Mouse (Mus musculus): ENCODE measurements around the gene Acsl4.

Gene Acsl4

GRCm38 (mm10) chrX:142363882-142364281, 26.5 kb downstream of the Acsl4 start:
- no peak for DNase-seq (ENCODE audit: extremely low read depth, insufficient read length, low spot score)

GRCm38 (mm10) chrX:142359031-142359430, 31.3 kb downstream of the Acsl4 start:
- no peak for DNase-seq (ENCODE audit: extremely low read depth, insufficient read length, low spot score)

GRCm38 (mm10) chrX:142358427-142358826, 31.9 kb downstream of the Acsl4 start:
- no peak for DNase-seq (ENCODE audit: extremely low read depth, insufficient read length, low spot score)

GRCm38 (mm10) chrX:142336207-142336606, 54.1 kb downstream of the Acsl4 start:
- DNase-seq (ENCODE audit: extremely low read depth, insufficient read length, low spot score), result no peak

GRCm38 (mm10) chrX:142335502-142335901, 54.8 kb downstream of the Acsl4 start:
- DNase-seq (ENCODE audit: extremely low read depth, insufficient read length, low spot score), result no peak

GRCm38 (mm10) chrX:142325760-142326159, 64.6 kb downstream of the Acsl4 start:
- DNase-seq (ENCODE audit: extremely low read depth, insufficient read length, low spot score), result no peak

- DNase-seq (ENCODE audit: extremely low read depth, insufficient read length, low spot score), result no peak
These were observed 74.2 kb downstream of the Acsl4 start for GRCm38 (mm10) chrX:142316106-142316505.

GRCm38 (mm10) chrX:142315270-142315669, 75.1 kb downstream of the Acsl4 start:
- DNase-seq (ENCODE audit: extremely low read depth, insufficient read length, low spot score), result no peak

- DNase-seq (ENCODE audit: extremely low read depth, insufficient read length, low spot score), result no peak
These were observed 75.9 kb downstream of the Acsl4 start for GRCm38 (mm10) chrX:142314307-142315024.

GRCm38 (mm10) chrX:142310431-142310830, 79.9 kb downstream of the Acsl4 start:
- DNase-seq (ENCODE audit: extremely low read depth, insufficient read length, low spot score), result no peak

GRCm38 (mm10) chrX:142305869-142306581, 84.3 kb downstream of the Acsl4 start, which contains the start of gene Kcne1l:
TSS of gene Kcne1l (minus strand) at chrX:142306294.
- no peak for DNase-seq (ENCODE audit: extremely low read depth, insufficient read length, low spot score)

- no peak for DNase-seq (ENCODE audit: extremely low read depth, insufficient read length, low spot score)
These were observed 85.1 kb downstream of the Acsl4 start for GRCm38 (mm10) chrX:142305010-142305868.

- DNase-seq (ENCODE audit: extremely low read depth, insufficient read length, low spot score), result no peak
These were observed 85.7 kb downstream of the Acsl4 start for GRCm38 (mm10) chrX:142304592-142304991.

GRCm38 (mm10) chrX:142303456-142303855, 86.9 kb downstream of the Acsl4 start:
- no peak for DNase-seq (ENCODE audit: extremely low read depth, insufficient read length, low spot score)

- DNase-seq (ENCODE audit: extremely low read depth, insufficient read length, low spot score), result no peak
These were observed 104.4 kb downstream of the Acsl4 start for GRCm38 (mm10) chrX:142285905-142286304.

GRCm38 (mm10) chrX:142276573-142276972, 113.8 kb downstream of the Acsl4 start:
- DNase-seq (ENCODE audit: extremely low read depth, insufficient read length, low spot score), result no peak

GRCm38 (mm10) chrX:142276031-142276430, 114.3 kb downstream of the Acsl4 start:
- DNase-seq (ENCODE audit: extremely low read depth, insufficient read length, low spot score), result no peak
